Mouse (Mus musculus) fibroblast of lung, adult 2 months (primary cell): ENCODE measurements around the gene Ralgps1.
A peak's percentile ranks its signal among the peaks of the same experiment; 100 is the strongest.
"Not testable (repeated sequence)": the region's sequence is repeated elsewhere in the genome, so short reads cannot be mapped to it uniquely, and the experiment has no call there.

Source experiments
- DNase-seq: peaks from one replicate; pipeline ENCODE4 v3.0.0-alpha.2; 2011; ENCODE audit warnings: low read depth

The Ralgps1 gene

DNA sequence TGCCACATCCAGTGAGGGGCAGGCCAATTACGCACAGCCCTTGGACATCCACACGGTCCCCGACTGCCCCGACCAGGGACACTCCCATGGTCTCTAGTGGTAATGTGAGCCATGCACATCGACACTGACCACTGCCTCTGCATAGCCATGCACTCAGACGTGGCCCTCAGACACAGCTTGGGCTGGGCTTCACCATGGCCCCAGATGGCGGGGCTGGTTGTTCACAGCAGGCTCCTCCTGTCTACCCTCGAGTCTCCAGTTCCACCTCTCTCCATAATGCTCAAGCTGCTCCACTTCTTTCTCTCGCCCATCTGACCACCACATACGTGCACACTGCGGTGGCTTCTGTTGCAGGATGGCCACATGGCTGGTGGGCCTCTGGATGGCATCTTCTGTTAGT lies 160.0 kb downstream of the Ralgps1 start:
- DNase-seq: not testable (repeated sequence)

DNA sequence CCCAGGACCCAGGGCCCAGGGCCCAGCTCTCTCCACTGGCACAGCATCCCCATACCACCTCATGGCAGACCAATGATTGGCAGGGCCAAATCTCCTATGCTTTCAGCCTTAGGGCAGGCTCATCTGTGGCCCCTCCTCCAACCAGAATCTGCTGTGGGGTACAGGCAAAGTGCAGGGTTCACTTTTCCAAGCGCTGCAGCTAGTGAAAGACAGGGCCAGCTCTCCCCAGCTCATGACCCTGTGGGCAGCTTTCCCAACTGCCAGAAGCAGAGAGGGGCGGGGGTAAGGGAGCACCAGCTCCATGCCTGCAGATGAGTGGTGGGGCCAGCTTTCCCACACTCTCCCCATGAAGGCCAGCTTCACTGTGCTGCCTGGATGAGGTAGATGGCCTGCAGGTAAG lies 160.4 kb downstream of the Ralgps1 start:
- DNase-seq: no peak

DNA sequence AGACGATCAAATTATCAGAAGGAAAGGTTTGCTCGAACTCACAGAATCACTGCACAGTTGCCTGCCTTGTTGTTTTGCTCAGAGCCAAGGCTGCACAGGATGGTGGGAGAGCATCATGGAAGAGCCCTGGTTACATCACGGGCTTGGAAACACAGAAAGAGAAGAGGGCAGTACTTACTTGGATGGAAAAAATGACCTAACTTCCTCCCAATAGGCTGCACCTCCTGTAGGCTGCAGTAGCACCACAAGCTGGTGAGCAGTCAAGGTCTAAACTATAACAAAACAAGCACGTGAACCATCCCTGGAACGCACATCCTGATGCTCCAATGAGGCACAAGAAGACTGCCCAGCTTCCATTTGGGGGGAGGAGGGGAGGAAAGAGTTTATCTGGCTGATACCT lies 163.2 kb downstream of the Ralgps1 start:
- no peak for DNase-seq

DNA sequence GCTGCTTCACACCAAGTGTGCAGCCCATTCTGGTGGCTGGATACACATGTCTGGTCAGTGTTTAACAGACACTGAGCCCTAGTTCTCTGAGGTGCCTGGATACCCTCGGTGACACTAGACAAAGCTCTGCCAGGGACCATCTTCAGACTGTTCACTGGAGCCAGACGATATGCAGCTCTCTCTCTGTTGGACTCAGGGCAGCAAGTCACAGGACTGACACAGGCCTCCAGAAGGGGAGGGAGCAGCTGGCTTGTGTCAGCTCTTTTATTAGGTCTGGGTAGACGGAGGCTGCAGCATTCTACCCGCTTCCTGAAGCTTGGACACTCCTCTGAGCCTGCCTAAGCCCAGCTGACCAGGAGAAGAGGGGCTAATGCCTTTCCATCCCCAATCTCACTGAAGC lies 164.2 kb downstream of the Ralgps1 start:
- DNase-seq: no peak

DNA sequence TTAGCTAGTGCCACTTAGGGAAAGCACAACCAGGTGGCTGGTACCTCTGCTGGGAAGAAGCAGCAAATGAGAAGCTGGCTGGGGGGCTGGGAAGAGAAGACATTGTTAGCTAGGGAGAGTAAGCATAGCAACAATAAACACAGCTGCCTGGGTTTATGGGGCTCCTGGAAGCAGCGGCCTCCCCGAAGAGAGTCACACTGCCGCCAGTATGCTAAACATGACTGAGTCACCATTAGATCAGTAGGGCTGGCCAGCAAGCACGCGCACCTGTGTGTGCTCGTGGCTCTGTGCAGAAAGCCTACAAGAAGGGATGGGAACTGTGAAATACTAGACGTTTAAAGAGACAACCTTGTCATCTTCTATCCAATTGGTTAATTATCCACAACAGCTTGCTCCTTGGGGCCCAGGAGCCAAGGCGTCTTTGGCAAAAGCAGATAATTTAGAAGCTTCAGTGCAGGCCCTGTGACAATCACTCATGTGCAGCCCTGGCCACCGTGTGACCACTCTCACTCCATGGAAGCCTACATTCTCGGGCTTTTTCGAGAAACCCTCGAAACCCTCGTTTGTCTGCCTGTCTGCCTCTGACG lies 165.3 kb downstream of the Ralgps1 start:
- DNase-seq: no peak

DNA sequence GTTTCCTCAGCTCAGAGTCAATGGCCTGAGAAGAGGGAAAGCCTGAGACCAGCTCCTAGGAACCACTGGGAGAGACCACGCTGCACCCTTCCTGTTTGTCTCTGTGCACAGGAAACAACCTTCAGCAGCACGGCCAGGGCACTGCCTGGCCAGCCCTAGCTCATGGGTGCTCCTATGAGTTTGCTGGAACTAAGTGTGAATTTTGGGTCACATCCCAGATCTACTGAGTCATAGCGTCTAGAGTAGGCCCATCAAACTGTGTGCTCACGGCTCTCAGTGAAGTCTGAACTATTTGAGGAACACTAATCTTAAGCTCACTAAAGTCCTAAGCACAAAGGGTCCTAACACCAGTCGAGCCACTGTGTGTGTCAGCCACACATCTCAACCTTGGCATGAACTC lies 166.3 kb downstream of the Ralgps1 start:
- DNase-seq: peak; percentile 84

DNA sequence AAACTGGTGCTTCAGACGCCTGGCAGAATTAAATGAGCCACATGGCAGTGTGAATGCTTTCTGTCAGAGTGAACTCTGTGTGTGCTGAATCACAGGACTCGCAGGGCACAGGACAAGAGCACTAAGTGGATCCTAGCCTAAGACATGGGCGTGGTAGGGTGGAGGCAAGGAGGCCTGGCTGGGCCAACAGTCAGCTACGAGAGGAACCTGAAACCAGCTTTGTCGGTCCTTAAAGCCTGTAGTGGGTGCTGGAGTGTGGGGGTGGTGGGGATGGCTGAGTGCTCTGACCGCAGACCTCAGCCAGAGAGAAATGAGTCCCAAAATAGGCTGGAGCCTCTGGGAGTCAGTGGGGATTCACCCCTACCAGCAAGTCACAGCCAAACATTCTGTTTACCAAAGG lies 168.0 kb downstream of the Ralgps1 start:
- DNase-seq: no peak

DNA sequence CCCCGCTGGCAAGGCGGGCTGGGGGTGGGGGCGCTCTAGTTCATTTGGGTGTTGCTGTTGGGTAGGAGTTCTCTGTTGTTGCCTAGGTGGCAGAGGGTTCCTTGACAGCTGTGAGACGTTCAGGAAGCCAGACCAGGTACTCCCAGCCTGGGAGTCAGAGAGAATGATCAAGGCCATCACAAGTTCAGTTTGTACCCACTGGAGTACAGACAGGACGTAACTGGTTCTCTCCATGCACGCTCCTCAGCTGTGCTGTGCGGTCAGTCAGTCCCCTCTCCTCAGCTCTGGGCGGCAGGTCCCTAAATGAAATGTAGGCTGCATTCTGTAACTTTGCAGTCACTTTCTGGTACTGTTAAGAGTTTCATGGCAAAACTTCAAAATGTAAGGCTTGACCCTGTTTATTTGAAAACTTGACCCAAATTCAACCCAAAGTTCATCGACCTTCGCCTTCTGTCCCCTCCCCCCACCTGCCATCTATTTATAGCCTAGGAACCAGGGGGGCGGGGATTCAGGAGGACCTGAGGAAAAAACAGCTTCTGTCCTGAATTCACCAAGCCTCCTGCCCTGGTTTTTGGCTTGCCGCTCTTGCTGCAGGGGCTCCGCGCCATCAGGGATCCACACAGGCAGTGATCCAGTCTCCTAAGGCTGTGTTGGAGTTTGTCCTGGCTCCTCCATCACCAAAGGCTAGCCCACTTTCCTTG lies 170.8 kb downstream of the Ralgps1 start:
- no peak for DNase-seq

DNA sequence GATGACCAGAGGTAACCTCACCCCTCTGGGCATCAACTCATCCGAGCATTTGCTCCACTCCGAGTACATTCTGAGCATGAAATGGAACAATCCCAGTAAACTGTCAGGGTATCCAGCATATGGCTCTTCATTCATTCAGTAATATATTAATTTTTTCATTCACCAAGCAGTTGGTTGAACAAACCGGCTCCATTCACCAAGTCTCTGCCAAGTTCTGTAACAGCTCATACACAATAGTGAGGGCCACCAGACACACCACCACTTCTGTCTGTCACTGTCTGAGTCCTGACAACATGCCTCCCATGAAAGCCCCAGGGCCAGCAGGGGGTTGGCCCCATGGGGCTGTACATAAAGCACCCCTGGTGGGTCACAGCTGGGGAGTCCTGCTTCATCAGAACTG lies 181.3 kb downstream of the Ralgps1 start:
- DNase-seq: no peak

DNA sequence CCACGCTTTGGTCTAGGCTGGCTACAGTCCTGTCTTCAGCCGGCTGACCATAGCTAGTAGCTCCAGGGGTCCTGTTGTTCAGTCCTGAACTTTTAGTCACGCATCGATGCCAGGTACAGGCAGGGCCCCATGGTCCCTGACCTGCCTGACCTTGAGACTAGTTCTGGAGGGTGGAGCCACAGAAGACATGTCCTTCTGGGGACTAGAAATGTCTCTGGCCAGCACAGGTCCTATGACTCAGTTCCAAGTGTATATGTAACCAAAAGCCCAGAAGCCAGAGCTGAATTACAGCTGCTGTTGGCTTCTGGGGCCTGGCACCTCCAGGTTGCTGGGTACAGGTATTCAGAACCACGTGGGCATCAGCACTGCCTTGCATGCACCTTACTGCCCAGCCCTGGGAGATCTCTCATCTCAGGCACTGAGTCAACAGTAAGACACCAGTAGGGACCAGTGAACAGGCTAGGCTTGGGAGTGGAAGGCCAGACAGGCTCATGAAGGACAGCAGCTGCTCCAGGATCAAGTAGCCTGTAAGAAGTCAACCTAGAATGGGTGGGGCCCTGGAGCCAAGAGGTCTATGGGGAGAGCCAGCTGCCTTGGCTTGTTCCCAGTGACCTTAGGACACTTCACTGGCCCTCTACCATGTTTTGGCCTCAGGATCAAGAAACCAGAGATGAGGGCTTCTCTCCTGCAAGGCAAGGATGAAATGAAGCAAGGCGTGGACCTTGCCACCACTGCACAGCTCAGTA lies 182.2 kb downstream of the Ralgps1 start:
- no peak for DNase-seq

DNA sequence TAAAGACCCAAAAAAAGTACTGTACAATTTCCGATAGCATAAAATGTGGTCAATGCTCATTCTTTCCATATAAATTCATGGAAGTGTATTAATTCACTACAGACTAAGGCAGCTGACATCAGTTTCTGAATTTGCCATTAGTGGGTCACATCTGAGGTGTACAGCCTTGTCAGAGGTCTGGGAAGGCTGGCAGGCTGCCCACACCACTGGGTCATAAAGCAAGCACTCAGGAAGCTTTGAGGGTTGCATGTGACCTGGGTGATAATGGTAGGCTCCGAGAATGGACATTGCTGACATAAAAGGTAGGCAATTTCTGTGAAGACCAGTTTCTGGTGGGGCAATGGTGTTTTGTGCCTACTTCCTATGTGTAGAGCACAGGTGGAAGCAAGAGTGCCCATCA lies 183.4 kb downstream of the Ralgps1 start:
- DNase-seq: no peak

DNA sequence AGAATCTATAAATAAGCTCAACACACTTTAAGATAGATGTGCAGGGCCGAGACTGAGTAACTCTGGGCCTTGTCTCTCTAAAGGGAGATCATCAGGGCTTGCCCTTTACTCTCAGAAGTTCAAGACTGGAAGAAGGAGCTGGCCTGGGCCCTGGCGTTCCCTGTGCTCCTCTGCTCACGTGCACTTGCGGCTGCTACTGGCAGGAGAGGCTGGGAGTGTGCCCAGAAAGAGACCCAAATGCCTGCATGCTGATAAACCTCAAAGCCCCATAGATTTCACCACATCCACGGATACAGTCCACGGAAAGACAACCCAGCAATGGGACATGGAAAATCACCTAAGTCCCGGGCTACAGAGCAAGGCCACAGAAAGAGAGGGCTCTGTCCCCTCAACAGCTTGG lies 184.8 kb downstream of the Ralgps1 start:
- no peak for DNase-seq

DNA sequence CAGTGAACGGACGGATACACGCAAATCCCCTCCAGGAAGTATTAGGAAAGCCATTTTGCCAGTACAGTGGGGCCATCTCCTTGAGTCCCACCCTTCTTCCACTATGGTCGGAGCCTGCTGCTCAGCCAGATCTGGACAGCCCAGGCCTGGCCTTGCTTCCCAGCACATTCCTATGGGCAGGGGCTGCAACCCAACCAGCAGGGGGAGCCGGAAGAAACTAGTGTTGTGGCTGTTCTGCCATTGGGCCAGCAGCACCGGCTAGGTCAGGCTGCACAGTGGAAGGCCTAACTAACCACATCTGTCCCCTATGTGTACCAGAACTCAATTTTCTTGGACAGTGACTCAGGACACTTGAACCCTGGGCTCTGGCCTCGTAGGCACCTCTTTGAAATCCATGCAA lies 186.0 kb downstream of the Ralgps1 start:
- no peak for DNase-seq

DNA sequence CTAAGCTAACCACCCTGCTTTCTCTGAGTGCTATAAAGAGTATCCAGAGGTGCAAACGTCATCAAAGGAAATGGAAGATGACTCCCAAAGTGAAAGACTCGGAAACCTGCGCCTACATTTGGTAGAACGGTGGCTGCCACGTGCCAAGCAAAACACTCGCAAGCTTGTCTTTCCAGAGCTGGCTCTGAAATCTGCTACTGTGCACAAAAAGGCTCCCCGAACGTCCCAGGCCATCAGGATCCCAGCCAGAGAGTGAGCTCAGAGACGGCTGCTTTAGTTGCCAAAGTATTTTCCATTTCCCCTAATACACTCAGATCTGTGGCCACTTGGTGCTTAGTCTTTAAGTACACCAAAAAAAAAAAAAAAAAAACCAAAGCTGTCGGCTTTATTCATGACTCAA lies 186.6 kb downstream of the Ralgps1 start:
- peak; percentile 91 for DNase-seq

DNA sequence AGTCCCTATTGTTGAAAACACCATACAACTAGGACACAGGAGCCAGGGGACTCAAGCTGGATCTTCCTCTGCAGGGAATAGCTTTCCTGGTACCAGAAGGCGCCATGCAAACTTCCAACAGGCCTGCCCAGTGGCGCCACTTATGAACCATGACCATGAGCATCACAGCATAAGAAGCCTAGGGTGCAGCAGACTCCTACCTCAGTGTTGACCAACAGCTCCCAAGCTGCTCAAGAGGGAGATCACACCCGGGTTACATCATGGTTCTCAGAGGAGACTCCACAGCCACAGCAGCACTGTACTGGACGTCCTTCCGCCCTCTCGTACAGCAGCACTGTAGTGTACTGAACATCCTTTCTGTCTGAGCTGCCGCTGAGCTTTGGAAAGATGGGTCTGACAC lies 188.0 kb downstream of the Ralgps1 start:
- no peak for DNase-seq

DNA sequence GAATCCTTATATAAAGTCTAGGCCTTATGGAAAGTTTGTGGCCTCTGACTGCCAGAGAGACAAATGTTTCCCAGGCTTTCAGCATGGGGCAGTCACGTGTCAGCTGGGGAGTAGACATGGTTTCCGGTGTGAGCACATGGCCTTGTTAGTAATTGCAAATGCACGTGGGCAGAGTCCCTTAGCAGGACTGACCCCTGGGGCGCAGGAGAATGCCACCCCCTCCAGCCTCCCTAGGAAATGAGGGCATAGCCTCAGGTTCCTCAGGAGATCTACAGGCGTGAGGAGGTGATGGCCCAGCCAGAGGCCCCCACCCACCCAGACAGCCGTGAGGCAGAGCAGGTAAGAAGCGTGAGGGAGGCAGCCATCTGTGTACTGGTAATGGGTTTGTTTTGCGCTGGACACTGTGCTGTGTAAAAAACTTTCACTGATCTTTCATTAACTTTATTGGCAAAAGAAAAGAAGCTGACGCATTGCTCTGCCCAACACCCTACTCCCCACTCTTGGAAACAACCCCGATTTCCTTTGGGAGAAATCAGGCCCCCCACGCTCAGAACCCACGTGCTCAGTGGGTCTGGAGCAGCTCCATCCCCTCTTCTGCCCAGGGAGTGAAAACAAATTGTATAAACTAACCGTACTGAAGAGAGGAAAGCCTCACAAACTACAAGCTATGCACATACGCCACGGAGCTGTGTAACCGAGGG lies 191.2 kb downstream of the Ralgps1 start:
- no peak for DNase-seq

DNA sequence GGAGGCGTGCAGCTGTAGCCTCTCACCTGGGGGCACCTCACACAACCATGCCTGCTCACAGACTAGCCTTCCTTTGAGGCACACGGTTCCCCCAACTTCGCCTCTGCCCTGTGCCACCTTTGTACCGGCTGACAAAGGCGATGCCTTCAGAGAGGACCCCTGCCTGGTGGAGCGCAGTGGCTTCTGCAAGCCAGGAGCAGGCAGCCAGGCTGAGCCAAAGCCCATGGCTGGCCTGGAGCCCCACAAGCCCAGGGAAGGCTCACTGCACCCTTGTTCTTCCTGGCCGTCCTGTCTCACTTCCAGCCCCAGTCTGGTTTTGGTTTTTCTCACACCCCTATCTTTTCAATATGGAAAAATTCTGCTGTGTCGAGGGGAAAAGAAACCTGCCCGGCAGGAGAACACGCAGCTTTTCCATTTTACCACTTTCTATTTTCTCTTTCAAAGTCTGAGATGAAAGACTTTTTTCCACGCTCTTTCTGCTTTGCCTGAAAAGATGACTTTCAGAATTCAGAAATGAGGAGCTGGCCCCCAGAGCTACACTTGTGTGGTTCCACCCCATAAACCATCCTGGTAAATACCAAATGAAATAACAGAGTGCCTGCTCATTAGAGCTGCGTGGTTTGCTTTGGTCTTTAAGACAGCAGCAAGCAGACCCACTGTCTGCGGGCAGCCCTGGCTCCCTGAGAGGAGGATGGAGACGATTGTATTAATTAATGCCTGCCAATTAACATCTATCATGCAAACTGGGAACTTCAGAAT lies 191.9 kb downstream of the Ralgps1 start:
- no peak for DNase-seq

DNA sequence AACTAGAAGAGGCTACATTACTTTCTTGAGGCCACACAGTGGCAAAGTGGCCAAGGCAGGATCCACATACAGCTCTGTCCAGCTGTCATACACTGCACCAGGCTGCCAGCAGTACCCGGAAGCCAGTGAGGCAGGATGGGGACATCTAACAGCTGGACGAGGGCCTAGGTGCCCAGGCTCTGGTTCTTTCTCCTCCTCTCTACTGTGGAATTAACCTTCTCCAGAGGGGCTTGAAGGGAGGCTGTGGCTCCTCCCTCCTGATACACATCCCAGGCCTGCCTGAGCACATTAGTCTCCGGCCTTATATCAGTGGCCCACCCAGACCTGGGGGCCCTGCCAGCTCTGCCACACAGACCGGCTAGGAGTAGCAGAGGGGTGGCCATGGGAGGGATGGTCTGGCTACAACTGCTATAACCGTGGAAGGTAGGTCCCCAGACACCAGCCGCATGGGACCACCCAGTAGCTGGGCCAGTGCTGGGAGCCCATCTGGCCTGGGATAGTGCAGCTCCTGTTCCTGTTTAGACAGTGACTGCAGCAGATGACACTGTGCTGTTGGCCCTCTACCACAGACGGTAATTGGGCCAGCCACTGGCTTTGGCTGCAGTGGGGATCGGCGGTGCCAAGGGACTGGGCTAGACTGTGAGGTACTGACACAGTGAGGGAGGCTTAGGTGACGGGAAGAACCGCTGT lies 192.9 kb downstream of the Ralgps1 start:
- no peak for DNase-seq

DNA sequence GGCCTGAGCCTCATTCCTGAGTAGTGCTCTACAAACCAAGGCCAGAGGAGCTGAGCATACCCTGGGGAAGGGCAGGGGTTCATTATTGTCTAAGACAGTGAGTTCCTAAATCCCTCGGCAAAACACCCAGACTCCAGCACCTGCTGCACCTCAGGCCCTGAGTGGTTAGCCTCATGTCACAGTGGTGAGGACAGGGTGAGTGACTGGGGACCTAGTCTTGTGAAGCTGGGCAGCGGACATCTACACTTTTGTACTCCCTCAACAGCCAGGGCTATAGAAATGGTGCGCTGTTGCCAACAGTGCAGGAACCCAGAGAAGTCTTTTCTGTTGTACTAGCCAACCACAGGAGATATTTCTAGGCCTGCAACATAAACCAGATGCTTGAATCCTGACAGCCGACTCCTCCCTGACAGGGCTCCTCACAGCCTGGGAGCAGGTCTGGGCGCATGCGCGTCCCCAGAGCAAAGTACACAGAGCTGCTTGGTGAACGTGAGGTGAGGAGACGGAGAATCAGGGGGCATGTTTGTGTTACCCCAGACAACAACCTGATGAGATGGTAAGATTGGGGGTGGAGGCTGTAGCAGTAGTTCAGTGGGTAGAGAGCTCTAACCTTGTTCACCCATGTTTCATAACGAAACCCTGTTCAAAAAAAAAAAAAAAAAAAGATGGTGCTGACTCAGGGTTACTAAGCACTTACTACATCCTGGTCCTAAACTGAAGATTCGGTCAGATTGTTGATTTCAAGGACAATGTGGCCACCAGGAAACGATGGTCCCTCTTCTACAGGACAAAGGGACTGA lies 193.6 kb downstream of the Ralgps1 start:
- DNase-seq: no peak

DNA sequence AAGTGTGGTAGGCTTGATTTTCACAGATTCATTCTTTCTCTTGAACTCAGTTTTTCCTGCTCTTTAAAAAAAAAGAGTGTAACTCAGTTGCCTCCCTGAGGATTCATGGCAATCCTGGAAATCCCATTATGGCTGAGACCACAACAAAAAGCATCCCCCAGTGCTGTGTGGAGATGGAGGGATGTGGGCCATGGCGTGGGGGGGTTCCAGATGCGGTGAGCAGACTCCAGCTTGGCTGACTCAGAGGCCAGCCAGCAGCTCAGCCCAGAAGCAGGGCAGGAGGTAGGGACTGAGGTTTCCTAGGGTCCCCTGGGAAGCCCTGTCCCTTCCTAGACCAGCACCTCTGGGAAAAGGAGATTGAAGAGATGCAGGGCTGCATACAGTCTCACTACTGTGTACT lies 194.4 kb downstream of the Ralgps1 start:
- DNase-seq: no peak

DNA sequence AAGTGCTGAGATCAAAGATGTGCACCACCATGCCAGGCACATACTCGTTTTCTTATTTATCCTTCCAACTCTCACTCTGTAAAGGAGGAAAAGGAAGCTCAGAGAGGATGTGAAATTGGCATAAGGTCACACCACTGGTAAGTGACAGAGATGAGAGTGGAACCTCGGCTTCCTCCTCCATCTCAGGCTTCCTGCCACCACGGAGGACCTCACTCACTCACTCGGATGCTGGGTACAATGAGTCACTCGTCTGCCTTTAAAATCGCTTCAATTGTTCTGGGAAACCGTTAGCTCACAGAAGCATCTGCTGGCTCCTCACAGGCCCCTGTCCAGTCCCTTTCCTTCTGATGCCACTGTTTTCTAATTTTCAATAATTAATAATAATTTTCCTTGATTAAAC lies 194.8 kb downstream of the Ralgps1 start:
- DNase-seq: no peak
